Mouse (Mus musculus): Measurements from ENCODE around the gene Rnf4.
A peak's percentile ranks its signal among the peaks of the same experiment; 100 is the strongest.

Rnf4 gene

GRCm38 (mm10) chr5:34336097-34336774, at the start of gene Rnf4:
TSS of gene Rnf4 (plus strand) at chr5:34336289.
- peak; percentile 92 for DNase-seq (ENCODE audit: low read depth, low spot score)

GRCm38 (mm10) chr5:34286516-34286915, 49.6 kb upstream of the Rnf4 start:
- no peak for DNase-seq (ENCODE audit: low read depth, low spot score)

GRCm38 (mm10) chr5:34287001-34287837, 48.9 kb upstream of the Rnf4 start:
- DNase-seq (ENCODE audit: low read depth, low spot score), result no peak

- no peak for DNase-seq (ENCODE audit: low read depth, low spot score)
Measured at GRCm38 (mm10) chr5:34287838-34288145, 48.3 kb upstream of the Rnf4 start.

GRCm38 (mm10) chr5:34288154-34288716, 47.9 kb upstream of the Rnf4 start, which contains the start of the genes Zfyve28 and Cfap99:
TSS of gene Zfyve28 (minus strand) at chr5:34288449.
TSS of gene Cfap99 (plus strand) at chr5:34288600.
- DNase-seq (ENCODE audit: low read depth, low spot score), result peak; percentile 85

- DNase-seq (ENCODE audit: low read depth, low spot score), result no peak
Measured at GRCm38 (mm10) chr5:34289286-34289685, 46.8 kb upstream of the Rnf4 start.

- no peak for DNase-seq (ENCODE audit: low read depth, low spot score)
Measured at GRCm38 (mm10) chr5:34293363-34293762, 42.7 kb upstream of the Rnf4 start.

GRCm38 (mm10) chr5:34294696-34295095, 41.4 kb upstream of the Rnf4 start:
- no peak for DNase-seq (ENCODE audit: low read depth, low spot score)

GRCm38 (mm10) chr5:34295141-34295540, 40.9 kb upstream of the Rnf4 start:
- no peak for DNase-seq (ENCODE audit: low read depth, low spot score)

- DNase-seq (ENCODE audit: low read depth, low spot score), result no peak
Measured at GRCm38 (mm10) chr5:34298061-34298460, 38.0 kb upstream of the Rnf4 start.

- no peak for DNase-seq (ENCODE audit: low read depth, low spot score)
Measured at GRCm38 (mm10) chr5:34298937-34299535, 37.1 kb upstream of the Rnf4 start.

GRCm38 (mm10) chr5:34302377-34302776, 33.7 kb upstream of the Rnf4 start:
- DNase-seq (ENCODE audit: low read depth, low spot score), result no peak

GRCm38 (mm10) chr5:34309016-34309415, 27.1 kb upstream of the Rnf4 start:
- no peak for DNase-seq (ENCODE audit: low read depth, low spot score)

GRCm38 (mm10) chr5:34319491-34320034, 16.5 kb upstream of the Rnf4 start:
- no peak for DNase-seq (ENCODE audit: low read depth, low spot score)

GRCm38 (mm10) chr5:34321236-34321635, 14.9 kb upstream of the Rnf4 start:
- DNase-seq (ENCODE audit: low read depth, low spot score), result no peak

GRCm38 (mm10) chr5:34325286-34325685, 10.8 kb upstream of the Rnf4 start:
- DNase-seq (ENCODE audit: low read depth, low spot score), result no peak

- no peak for DNase-seq (ENCODE audit: low read depth, low spot score)
Measured at GRCm38 (mm10) chr5:34326249-34326691, 9.8 kb upstream of the Rnf4 start.

- peak; percentile 58 for DNase-seq (ENCODE audit: low read depth, low spot score)
Measured at GRCm38 (mm10) chr5:34326875-34327576, 9.1 kb upstream of the Rnf4 start.

GRCm38 (mm10) chr5:34330136-34330535, 6.0 kb upstream of the Rnf4 start:
- DNase-seq (ENCODE audit: low read depth, low spot score), result no peak

GRCm38 (mm10) chr5:34334081-34334480, 2.0 kb upstream of the Rnf4 start:
- no peak for DNase-seq (ENCODE audit: low read depth, low spot score)

- no peak for DNase-seq (ENCODE audit: low read depth, low spot score)
Measured at GRCm38 (mm10) chr5:34335539-34336096, 471 bp upstream of the Rnf4 start.
